Mouse (Mus musculus) C2C12 (cell line): ENCODE measurements at regions not wholly inside any gene's neighbourhood (a gene's known extent, or its start where the extent isn't known, plus 50 kb on each side); places are given as distances from the start of the nearest gene placed in this dataset.
"Not testable (repeated sequence)": the region's sequence is repeated elsewhere in the genome, so short reads cannot be mapped to it uniquely, and the experiment has no call there.

ENCODE experiments used
- H3K27me3 ChIP-seq: one replicate; pipeline ENCODE4 v1.6.1; 2011; ENCODE audit not compliant: control insufficient read depth, insufficient read depth, insufficient read length
- H3K36me3 ChIP-seq: one replicate; pipeline ENCODE4 v1.6.1; 2011; ENCODE audit not compliant: control insufficient read depth, insufficient read depth
- H3K4me3 ChIP-seq: one replicate; pipeline ENCODE4 v1.5.1; 2011; ENCODE audit warnings: mild to moderate bottlenecking, control low read depth; ENCODE audit not compliant: poor library complexity, insufficient read depth, severe bottlenecking
- H3K79me2 ChIP-seq: one replicate; pipeline ENCODE4 v1.6.1; 2011; ENCODE audit not compliant: control insufficient read depth, insufficient read depth
- H3K79me3 ChIP-seq: one replicate; pipeline ENCODE4 v1.6.1; 2011; ENCODE audit warnings: low read depth, control low read depth
- H3ac ChIP-seq: one replicate; pipeline ENCODE3; 2011; ENCODE audit warnings: low read depth; ENCODE audit not compliant: control insufficient read depth, insufficient read length

GRCm38 (mm10) chr14:53081024-53081711 is 585.6 kb upstream of the Olfr1507 start:
- not testable (repeated sequence) for H3ac ChIP-seq, H3K4me3 ChIP-seq, H3K79me2 ChIP-seq, H3K27me3 ChIP-seq, H3K36me3 ChIP-seq, H3K79me3 ChIP-seq

GRCm38 (mm10) chr14:53080556-53080955 is 585.0 kb upstream of the Olfr1507 start:
- H3K36me3 ChIP-seq, H3K79me3 ChIP-seq, H3K79me2 ChIP-seq, H3ac ChIP-seq, H3K27me3 ChIP-seq, H3K4me3 ChIP-seq: not testable (repeated sequence)

GRCm38 (mm10) chr14:53075937-53076336 is 580.4 kb upstream of the Olfr1507 start:
- H3K79me2 ChIP-seq: not testable (repeated sequence)

GRCm38 (mm10) chr14:53073126-53073525 is 577.6 kb upstream of the Olfr1507 start:
- H3K36me3 ChIP-seq, H3K4me3 ChIP-seq, H3K27me3 ChIP-seq, H3K79me2 ChIP-seq, H3K79me3 ChIP-seq, H3ac ChIP-seq: not testable (repeated sequence)

More at GRCm38 (mm10) chr14:53075937-53076336, 580.4 kb upstream of the Olfr1507 start:
- H3K36me3 ChIP-seq, H3ac ChIP-seq, H3K27me3 ChIP-seq, H3K79me3 ChIP-seq, H3K4me3 ChIP-seq: not testable (repeated sequence)

- H3K4me3 ChIP-seq, H3K27me3 ChIP-seq, H3K79me2 ChIP-seq, H3K79me3 ChIP-seq, H3K36me3 ChIP-seq, H3ac ChIP-seq: not testable (repeated sequence)
Observed at GRCm38 (mm10) chr14:53072502-53072901, 577.0 kb upstream of the Olfr1507 start.

GRCm38 (mm10) chr14:53054439-53054838 is 558.9 kb upstream of the Olfr1507 start:
- not testable (repeated sequence) for H3K79me3 ChIP-seq, H3K36me3 ChIP-seq, H3K27me3 ChIP-seq

GRCm38 (mm10) chr14:53053465-53054123 is 558.0 kb upstream of the Olfr1507 start:
- H3K4me3 ChIP-seq, H3K79me2 ChIP-seq, H3K36me3 ChIP-seq, H3ac ChIP-seq, H3K27me3 ChIP-seq, H3K79me3 ChIP-seq: not testable (repeated sequence)

More at GRCm38 (mm10) chr14:53054439-53054838, 558.9 kb upstream of the Olfr1507 start:
- not testable (repeated sequence) for H3K79me2 ChIP-seq, H3K4me3 ChIP-seq, H3ac ChIP-seq

- H3K36me3 ChIP-seq, H3ac ChIP-seq, H3K27me3 ChIP-seq, H3K4me3 ChIP-seq, H3K79me3 ChIP-seq, H3K79me2 ChIP-seq: not testable (repeated sequence)
Observed at GRCm38 (mm10) chr14:53047683-53048082, 552.1 kb upstream of the Olfr1507 start.

GRCm38 (mm10) chr14:53046975-53047374 is 551.4 kb upstream of the Olfr1507 start:
- H3K79me3 ChIP-seq, H3K36me3 ChIP-seq, H3K4me3 ChIP-seq, H3K27me3 ChIP-seq, H3ac ChIP-seq, H3K79me2 ChIP-seq: not testable (repeated sequence)

- H3K79me2 ChIP-seq, H3K4me3 ChIP-seq, H3K79me3 ChIP-seq, H3ac ChIP-seq, H3K36me3 ChIP-seq, H3K27me3 ChIP-seq: not testable (repeated sequence)
Observed at GRCm38 (mm10) chr14:53045331-53045730, 549.8 kb upstream of the Olfr1507 start.

GRCm38 (mm10) chr14:53044101-53044500 is 548.6 kb upstream of the Olfr1507 start:
- not testable (repeated sequence) for H3K79me3 ChIP-seq, H3K4me3 ChIP-seq, H3ac ChIP-seq, H3K36me3 ChIP-seq, H3K79me2 ChIP-seq, H3K27me3 ChIP-seq

- not testable (repeated sequence) for H3K27me3 ChIP-seq, H3K79me2 ChIP-seq, H3K79me3 ChIP-seq, H3K4me3 ChIP-seq, H3K36me3 ChIP-seq, H3ac ChIP-seq
Observed at GRCm38 (mm10) chr14:53042016-53042415, 546.5 kb upstream of the Olfr1507 start.
